In the genomic region with DNA sequence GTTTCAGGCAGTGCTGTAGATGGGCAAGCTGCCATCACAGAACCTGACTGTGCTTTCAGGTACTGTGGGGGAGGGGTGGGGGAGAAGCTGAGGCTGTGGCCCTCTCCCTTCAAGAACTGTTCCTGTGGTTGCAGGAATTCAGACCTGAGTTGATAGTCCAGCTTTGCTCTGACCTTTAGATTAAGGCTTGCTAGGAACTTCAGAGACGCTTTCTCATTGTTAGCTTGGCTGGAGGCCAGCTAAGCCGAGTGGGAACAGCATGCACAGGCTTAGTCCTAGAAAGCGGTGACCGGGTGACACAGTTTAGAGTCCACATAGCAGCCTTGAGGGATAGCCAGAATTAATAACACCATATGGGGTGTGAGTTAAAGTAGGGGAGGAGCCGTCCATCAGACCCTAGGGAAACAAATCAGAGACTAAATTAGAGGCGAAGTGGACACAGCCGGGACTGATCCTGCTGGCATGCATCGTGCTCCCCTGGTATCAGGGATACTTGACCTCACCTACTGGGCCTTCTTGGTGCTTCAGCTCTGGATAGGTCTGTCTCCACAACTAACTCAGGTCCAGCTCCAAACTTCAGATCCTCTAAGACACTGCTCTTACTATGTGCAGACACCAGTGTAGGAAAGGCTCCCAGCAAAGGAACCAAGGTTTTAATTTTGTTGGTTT, we compare ENCODE assay signal across 7 mouse cellular contexts.
DNase-seq lines count a peak whose midpoint lies in the region; ATAC-seq and TF ChIP-seq lines count a peak whose summit lies in the region.

No protein-coding gene starts in this region.

- H3K4me2 ChIP-seq in heart, embryonic 12.5 days = peak overlapping the region; percentile 30
- 0 out of 2 replicates have a peak overlapping the region, but pooled peaks have one; percentile 19 for H3K4me2 ChIP-seq in kidney, embryonic 15.5 days
- no peak overlapping the region for H3K4me2 ChIP-seq in midbrain, embryonic 13.5 days (replicated peaks)

- no peaks in the 10 kb centered on the region for H3K27me3 ChIP-seq in heart, embryonic 12.5 days (replicated peaks)
- no peaks in the 10 kb centered on the region for H3K27me3 ChIP-seq in kidney, embryonic 15.5 days
- no peaks in the 10 kb centered on the region for H3K27me3 ChIP-seq in midbrain, embryonic 13.5 days

- peak; percentile 73 for ATAC-seq in heart, embryonic 12.5 days (ENCODE audit: insufficient number of reproducible peaks, low FRiP score)
- ATAC-seq in kidney, embryonic 15.5 days (replicated peaks; ENCODE audit: low FRiP score) = peak; percentile 91
- peak; percentile 89 for ATAC-seq in midbrain, embryonic 13.5 days
- ATAC-seq in inflammation-experienced regulatory T-cells, adult 6 months = no peak

- H3K4me3 ChIP-seq in heart, embryonic 12.5 days = no peak overlapping the region
- no peak overlapping the region for H3K4me3 ChIP-seq in kidney, embryonic 15.5 days (replicated peaks)
- no peak overlapping the region for H3K4me3 ChIP-seq in midbrain, embryonic 13.5 days (replicated peaks)
- no peak overlapping the region for H3K4me3 ChIP-seq in left cerebral cortex, adult 2 months

- intact Hi-C loops in left cerebral cortex, adult 2 months (cut with DNase I) = no loop called here

- no peak for TF ChIP-seq CTCF in left cerebral cortex, adult 2 months (IDR thresholded peaks at IDR 0.05)

- H3K9ac ChIP-seq in heart, embryonic 12.5 days = no peak overlapping the region
- H3K9ac ChIP-seq in kidney, embryonic 15.5 days = no peak overlapping the region
- no peak overlapping the region for H3K9ac ChIP-seq in midbrain, embryonic 13.5 days (replicated peaks)

- H3K36me3 ChIP-seq in heart, embryonic 12.5 days = no peaks in the 10 kb centered on the region
- no peaks in the 10 kb centered on the region for H3K36me3 ChIP-seq in kidney, embryonic 15.5 days
- H3K36me3 ChIP-seq in midbrain, embryonic 13.5 days = no peaks in the 10 kb centered on the region

- 34% methylated on average over 8 of the region's 8 CpGs for WGBS in heart, embryonic 12.5 days
- 47% methylated on average over 8 of the region's 8 CpGs for WGBS in kidney, embryonic 15.5 days
- WGBS in midbrain, embryonic 13.5 days = 48% methylated on average over 8 of the region's 8 CpGs

- H3K4me1 ChIP-seq in heart, embryonic 12.5 days (replicated peaks) = peaks cover 7% of the 10 kb centered on the region
- peaks cover 8% of the 10 kb centered on the region for H3K4me1 ChIP-seq in kidney, embryonic 15.5 days
- H3K4me1 ChIP-seq in midbrain, embryonic 13.5 days (replicated peaks) = peaks cover 6% of the 10 kb centered on the region

- no peaks in the 10 kb centered on the region for H3K9me3 ChIP-seq in heart, embryonic 12.5 days (replicated peaks)
- H3K9me3 ChIP-seq in kidney, embryonic 15.5 days (replicated peaks) = no peaks in the 10 kb centered on the region
- H3K9me3 ChIP-seq in midbrain, embryonic 13.5 days = no peaks in the 10 kb centered on the region

- DNase-seq in adrenal gland, adult 18-20 months (ENCODE audit: low spot score in 2 of 2) = peak; percentile 46 to 48
- peak; percentile 75 to 83 for DNase-seq in adrenal gland, postnatal 36 days
- DNase-seq in left cerebral cortex, adult 2 months (ENCODE audit: extremely low spot score in 1 of 2, low spot score in 2 of 2) = no peak

- no peak overlapping the region for H3K27ac ChIP-seq in heart, embryonic 12.5 days (ENCODE audit: poor library complexity, severe bottlenecking)
- peak overlapping the region; percentile 18; the same call in 1 of the 2 replicates for H3K27ac ChIP-seq in kidney, embryonic 15.5 days
- H3K27ac ChIP-seq in midbrain, embryonic 13.5 days = no peak overlapping the region
- H3K27ac ChIP-seq in left cerebral cortex, adult 2 months = no peak overlapping the region

Comparison
In these comparisons a context has a peak if more than half of its experiments do, and no peak if none do; other contexts are left out.
1. DNase-seq: peak in adrenal gland, adult 18-20 months (2 of 2) and adrenal gland, postnatal 36 days (2 of 2); none in left cerebral cortex, adult 2 months (0 of 2).